Mouse (Mus musculus) urinary bladder, postnatal 25 days (tissue): Measurements from ENCODE around the gene Zfp982.
"Not testable (repeated sequence)": the region's sequence is repeated elsewhere in the genome, so short reads cannot be mapped to it uniquely, and the experiment has no call there.

Source experiments
- DNase-seq: peaks from one replicate; pipeline ENCODE4 v3.0.0; 2022; ENCODE audit warnings: low spot score

Gene Zfp982

GRCm38 (mm10) chr4:147559096-147559495 is 66.9 kb downstream of the Zfp982 start:
- not testable (repeated sequence) for DNase-seq
